Mouse (Mus musculus): ENCODE measurements at regions not wholly inside any gene's neighbourhood (a gene's known extent, or its start where the extent isn't known, plus 50 kb on each side); places are given as distances from the start of the nearest gene placed in this dataset.
"Not testable (repeated sequence)": the region's sequence is repeated elsewhere in the genome, so short reads cannot be mapped to it uniquely, and the experiment has no call there.

DNA sequence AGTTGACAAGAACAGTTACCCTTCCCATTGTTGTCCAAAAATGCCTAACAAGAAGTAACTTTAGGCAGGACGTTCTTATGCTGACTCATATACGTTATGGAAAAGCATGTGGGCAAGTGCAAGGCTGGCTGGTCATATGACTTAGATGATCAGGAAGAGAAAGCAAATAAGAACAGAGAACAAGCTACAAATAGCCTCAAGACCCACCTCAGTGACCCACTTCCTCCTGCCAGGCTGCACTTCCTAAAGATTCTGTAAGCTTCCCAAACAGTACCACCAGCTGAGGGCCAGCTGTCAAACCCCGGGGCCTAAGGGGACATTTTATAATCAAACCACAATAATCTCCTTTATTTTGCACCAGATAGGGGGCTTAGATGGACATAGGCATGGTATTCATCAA, 628.9 kb upstream of the Gm19410 start:
- H3K27ac ChIP-seq, result no peak overlapping the region
- no peak overlapping the region for H3K9ac ChIP-seq
- H3K9me3 ChIP-seq, result no peaks in the 10 kb centered on the region
- no peak overlapping the region for H3K4me3 ChIP-seq (replicated peaks)
- H3K36me3 ChIP-seq, result no peaks in the 10 kb centered on the region
- H3K4me1 ChIP-seq (replicated peaks), result no peaks in the 10 kb centered on the region
- H3K4me2 ChIP-seq (replicated peaks), result no peak overlapping the region
- ATAC-seq, result no peak
- no peaks in the 10 kb centered on the region for H3K27me3 ChIP-seq (replicated peaks)
- WGBS, result 77% methylated on average over 3 of the region's 3 CpGs

GRCm38 (mm10) chr8:35140775-35141174, 624.8 kb upstream of the Gm19410 start:
- H3K9me3 ChIP-seq, result no peaks in the 10 kb centered on the region
- H3K4me3 ChIP-seq (replicated peaks), result no peak overlapping the region
- ATAC-seq, result no peak
- WGBS, result 68% methylated on average over 1 of the region's 1 CpGs
- no peaks in the 10 kb centered on the region for H3K36me3 ChIP-seq
- H3K4me1 ChIP-seq (replicated peaks), result no peaks in the 10 kb centered on the region
- no peaks in the 10 kb centered on the region for H3K27me3 ChIP-seq (replicated peaks)
- H3K9ac ChIP-seq, result no peak overlapping the region
- H3K27ac ChIP-seq, result no peak overlapping the region
- H3K4me2 ChIP-seq (replicated peaks), result no peak overlapping the region

DNA sequence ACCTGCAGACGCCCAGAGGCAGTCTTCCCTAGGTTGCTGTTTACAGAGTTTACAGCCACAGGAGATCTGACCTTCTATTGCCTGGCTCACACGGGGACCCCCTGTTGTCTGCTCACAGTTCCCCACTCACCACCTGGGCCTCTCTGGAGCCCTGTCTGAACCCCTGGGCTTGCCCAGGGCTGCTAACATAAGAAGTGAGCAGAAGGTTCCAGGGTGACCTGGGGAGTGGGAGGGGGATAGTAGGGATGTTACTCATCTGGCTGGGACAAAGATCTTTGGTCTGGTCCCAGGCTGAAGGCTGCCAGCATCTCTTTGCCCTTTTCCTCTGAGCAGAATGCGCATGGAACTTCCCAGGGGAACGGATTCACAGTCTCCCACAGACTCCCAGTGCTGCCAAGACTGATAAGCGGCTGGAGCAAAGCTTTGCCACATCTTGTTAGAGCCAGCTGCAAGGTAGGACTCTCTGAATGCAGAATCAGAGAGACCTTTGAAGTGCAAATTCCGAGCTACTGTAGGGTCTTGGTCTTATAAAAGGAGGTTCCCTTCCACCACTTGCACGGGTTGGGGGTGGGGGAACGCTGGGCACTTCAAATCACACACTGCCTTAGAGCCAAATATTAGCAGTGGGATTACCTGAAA, 622.5 kb upstream of the Gm19410 start:
- Histone ChIP-seq H3K36me3 (no peaks in the 10 kb centered on the region), H3K4me2 (replicated peaks) (no peak overlapping the region), H3K9me3 (no peaks in the 10 kb centered on the region), H3K27me3 (replicated peaks) (no peaks in the 10 kb centered on the region), H3K9ac (no peak overlapping the region), H3K4me3 (replicated peaks) (no peak overlapping the region), H3K27ac (no peak overlapping the region), H3K4me1 (replicated peaks) (no peaks in the 10 kb centered on the region)
- 30% methylated on average over 8 of the region's 8 CpGs for WGBS
- no peak for ATAC-seq

- no peaks in the 10 kb centered on the region for H3K36me3 ChIP-seq
- H3K4me2 ChIP-seq (replicated peaks), result no peak overlapping the region
- H3K27ac ChIP-seq, result no peak overlapping the region
- H3K9ac ChIP-seq, result no peak overlapping the region
- 51% methylated on average over 7 of the region's 7 CpGs for WGBS
- no peaks in the 10 kb centered on the region for H3K4me1 ChIP-seq (replicated peaks)
- H3K4me3 ChIP-seq (replicated peaks), result no peak overlapping the region
- ATAC-seq, result no peak
- H3K9me3 ChIP-seq, result no peaks in the 10 kb centered on the region
- no peaks in the 10 kb centered on the region for H3K27me3 ChIP-seq (replicated peaks)
Observed at GRCm38 (mm10) chr8:35143684-35144083, 621.9 kb upstream of the Gm19410 start.

DNA sequence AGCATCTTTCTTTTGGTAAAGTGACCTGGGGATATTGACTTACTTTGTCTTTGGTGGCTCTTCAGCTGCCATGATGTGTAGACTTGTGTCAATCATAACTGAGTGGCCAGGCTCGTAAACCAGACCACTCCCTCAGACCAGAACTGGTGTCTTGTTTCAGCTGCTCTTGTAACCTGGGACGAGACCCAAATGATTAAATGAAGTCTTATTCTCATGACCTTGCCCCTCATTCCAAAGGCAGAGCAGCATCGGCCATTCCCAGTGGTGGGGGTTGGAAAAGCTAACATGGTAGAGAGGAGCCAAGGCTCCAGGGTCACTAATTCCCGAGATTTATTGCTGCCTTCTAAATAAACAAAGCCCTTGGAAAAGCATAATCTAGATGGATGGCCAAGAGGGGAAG, 621.2 kb upstream of the Gm19410 start:
- Histone ChIP-seq H3K4me2 (replicated peaks) (no peak overlapping the region), H3K27me3 (replicated peaks) (no peaks in the 10 kb centered on the region), H3K9me3 (no peaks in the 10 kb centered on the region), H3K4me3 (replicated peaks) (no peak overlapping the region), H3K36me3 (no peaks in the 10 kb centered on the region), H3K27ac (no peak overlapping the region), H3K4me1 (replicated peaks) (no peaks in the 10 kb centered on the region), H3K9ac (no peak overlapping the region)
- WGBS, result 16% methylated on average over 4 of the region's 4 CpGs
- no peak for ATAC-seq

DNA sequence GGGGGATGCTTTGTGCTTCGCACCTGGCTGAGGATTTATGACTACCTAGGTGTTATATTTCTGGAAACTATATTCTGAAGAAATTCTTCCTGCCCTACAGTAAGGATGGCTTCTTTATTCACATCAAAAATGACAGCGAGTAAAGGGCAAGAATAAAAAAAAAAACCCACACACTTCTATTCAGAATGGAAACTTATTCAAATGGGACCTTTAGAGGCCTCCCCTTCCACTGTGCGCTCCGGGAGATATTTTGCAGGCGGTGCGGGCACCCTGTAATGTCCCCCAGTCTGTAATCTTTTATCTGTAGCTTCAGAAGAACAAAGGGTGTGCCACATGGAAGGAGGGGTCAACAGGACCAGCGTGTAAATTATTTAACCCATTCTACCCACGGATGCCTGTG, 618.1 kb upstream of the Gm19410 start:
- no peak overlapping the region for H3K4me2 ChIP-seq (replicated peaks)
- ATAC-seq, result no peak
- H3K4me3 ChIP-seq (replicated peaks), result no peak overlapping the region
- no peaks in the 10 kb centered on the region for H3K4me1 ChIP-seq (replicated peaks)
- 86% methylated on average over 8 of the region's 8 CpGs for WGBS
- H3K27ac ChIP-seq, result no peak overlapping the region
- H3K9me3 ChIP-seq, result no peaks in the 10 kb centered on the region
- no peak overlapping the region for H3K9ac ChIP-seq
- H3K36me3 ChIP-seq, result no peaks in the 10 kb centered on the region
- no peaks in the 10 kb centered on the region for H3K27me3 ChIP-seq (replicated peaks)

DNA sequence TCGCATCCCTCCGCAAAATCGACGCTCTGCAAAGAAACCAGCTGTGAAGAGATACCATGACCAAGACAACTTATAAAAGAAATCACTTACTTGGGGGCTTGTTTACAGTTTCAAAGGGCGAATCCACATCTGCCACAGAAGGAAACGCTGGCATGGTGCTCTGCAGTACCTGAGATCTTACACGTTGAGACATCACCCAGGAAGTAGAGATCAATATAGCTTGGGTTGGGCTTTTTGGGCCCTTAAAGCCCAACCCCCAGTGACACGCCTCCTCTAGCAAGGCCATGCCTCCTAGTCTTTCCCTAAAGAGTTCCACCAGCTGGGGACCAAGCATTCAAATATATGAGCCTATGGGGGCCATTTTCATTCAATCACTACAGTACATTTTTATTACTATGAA, 617.6 kb upstream of the Gm19410 start:
- H3K4me3 ChIP-seq (replicated peaks), result no peak overlapping the region
- ATAC-seq, result no peak
- WGBS, result 90% methylated on average over 8 of the region's 8 CpGs
- no peaks in the 10 kb centered on the region for H3K36me3 ChIP-seq
- no peaks in the 10 kb centered on the region for H3K4me1 ChIP-seq (replicated peaks)
- no peak overlapping the region for H3K27ac ChIP-seq
- no peaks in the 10 kb centered on the region for H3K9me3 ChIP-seq
- no peaks in the 10 kb centered on the region for H3K27me3 ChIP-seq (replicated peaks)
- H3K4me2 ChIP-seq (replicated peaks), result no peak overlapping the region
- H3K9ac ChIP-seq, result no peak overlapping the region

GRCm38 (mm10) chr8:35152585-35152984, 613.0 kb upstream of the Gm19410 start:
- no peaks in the 10 kb centered on the region for H3K36me3 ChIP-seq
- H3K4me3 ChIP-seq (replicated peaks), result no peak overlapping the region
- no peaks in the 10 kb centered on the region for H3K27me3 ChIP-seq (replicated peaks)
- no peaks in the 10 kb centered on the region for H3K9me3 ChIP-seq
- no peak for ATAC-seq
- 64% methylated on average over 8 of the region's 8 CpGs for WGBS
- no peaks in the 10 kb centered on the region for H3K4me1 ChIP-seq (replicated peaks)
- H3K9ac ChIP-seq, result no peak overlapping the region
- H3K27ac ChIP-seq, result no peak overlapping the region
- H3K4me2 ChIP-seq (replicated peaks), result no peak overlapping the region

- 64% methylated on average over 4 of the region's 5 CpGs for WGBS
- Histone ChIP-seq H3K9me3 (no peaks in the 10 kb centered on the region), H3K27me3 (replicated peaks) (no peaks in the 10 kb centered on the region), H3K9ac (no peak overlapping the region), H3K36me3 (no peaks in the 10 kb centered on the region), H3K4me3 (replicated peaks) (no peak overlapping the region), H3K4me1 (replicated peaks) (no peaks in the 10 kb centered on the region), H3K4me2 (replicated peaks) (no peak overlapping the region), H3K27ac (no peak overlapping the region)
- no peak for ATAC-seq
Observed at GRCm38 (mm10) chr8:35156272-35156671, 609.3 kb upstream of the Gm19410 start.

- 72% methylated on average over 6 of the region's 6 CpGs for WGBS
- H3K4me2 ChIP-seq (replicated peaks), result no peak overlapping the region
- H3K9me3 ChIP-seq, result no peaks in the 10 kb centered on the region
Observed at GRCm38 (mm10) chr8:35157711-35158110, 607.9 kb upstream of the Gm19410 start.

GRCm38 (mm10) chr8:35159329-35159728, 606.3 kb upstream of the Gm19410 start:
- Histone ChIP-seq H3K27ac (no peak overlapping the region), H3K9me3 (no peaks in the 10 kb centered on the region), H3K4me2 (replicated peaks) (0 out of 2 replicates have a peak overlapping the region, but pooled peaks have one; percentile 24), H3K4me1 (replicated peaks) (no peaks in the 10 kb centered on the region), H3K36me3 (no peaks in the 10 kb centered on the region), H3K4me3 (replicated peaks) (no peak overlapping the region), H3K27me3 (replicated peaks) (no peaks in the 10 kb centered on the region), H3K9ac (no peak overlapping the region)
- ATAC-seq, result peak; percentile 56; the same call in 1 of the 2 replicates
- WGBS, result 21% methylated on average over 12 of the region's 12 CpGs

More at GRCm38 (mm10) chr8:35157711-35158110, 607.9 kb upstream of the Gm19410 start:
- H3K4me1 ChIP-seq (replicated peaks), result no peaks in the 10 kb centered on the region
- H3K27ac ChIP-seq, result no peak overlapping the region
- no peak overlapping the region for H3K9ac ChIP-seq
- no peak overlapping the region for H3K4me3 ChIP-seq (replicated peaks)
- no peaks in the 10 kb centered on the region for H3K27me3 ChIP-seq (replicated peaks)
- ATAC-seq, result no peak
- no peaks in the 10 kb centered on the region for H3K36me3 ChIP-seq

GRCm38 (mm10) chr8:35160230-35160629, 605.4 kb upstream of the Gm19410 start:
- WGBS, result 80% methylated on average over 12 of the region's 12 CpGs
- H3K9me3 ChIP-seq, result no peaks in the 10 kb centered on the region
- H3K36me3 ChIP-seq, result no peaks in the 10 kb centered on the region
- H3K9ac ChIP-seq, result no peak overlapping the region
- H3K4me1 ChIP-seq (replicated peaks), result no peaks in the 10 kb centered on the region
- no peaks in the 10 kb centered on the region for H3K27me3 ChIP-seq (replicated peaks)
- ATAC-seq, result 0 out of 2 replicates have a peak, but pooled peaks have one; percentile 53
- H3K4me3 ChIP-seq (replicated peaks), result no peak overlapping the region
- H3K4me2 ChIP-seq (replicated peaks), result no peak overlapping the region
- H3K27ac ChIP-seq, result no peak overlapping the region

- H3K36me3 ChIP-seq; H3K9me3 ChIP-seq; H3K4me1 ChIP-seq (replicated peaks); ATAC-seq; H3K27ac ChIP-seq; H3K27me3 ChIP-seq (replicated peaks); H3K4me2 ChIP-seq (replicated peaks); H3K4me3 ChIP-seq (replicated peaks); H3K9ac ChIP-seq: not testable (repeated sequence)
- 84% methylated on average over 4 of the region's 4 CpGs for WGBS
Observed at GRCm38 (mm10) chr8:35162166-35162565, 603.4 kb upstream of the Gm19410 start.

Measured in intestine, embryonic 15.5 days (tissue).